Mouse (Mus musculus) myocyte (in vitro differentiated cells): ENCODE measurements around the gene Zc3h18. TPM values are rescaled to one million over a fixed set of nuclear protein-coding genes. Genes with fewer than 3 reads are reported as not detected.

Experiments
- H3K27me3 ChIP-seq: one replicate; pipeline ENCODE4 v1.6.1; 2011; ENCODE audit not compliant: control insufficient read depth, insufficient read depth, insufficient read length
- H3K36me3 ChIP-seq: one replicate; pipeline ENCODE4 v1.6.1; 2011; ENCODE audit not compliant: control insufficient read depth, insufficient read depth
- H3K4me2 ChIP-seq: one replicate; pipeline ENCODE4 v1.6.1; 2011; ENCODE audit warnings: low read depth, control low read depth
- H3K4me3 ChIP-seq: one replicate; pipeline ENCODE4 v1.5.1; 2011; ENCODE audit warnings: mild to moderate bottlenecking, control low read depth, moderate library complexity
- H3K79me2 ChIP-seq: one replicate; pipeline ENCODE4 v1.6.1; 2011; ENCODE audit not compliant: control insufficient read depth, insufficient read depth
- H3ac ChIP-seq: one replicate; pipeline ENCODE4 v1.6.1; 2011; ENCODE audit not compliant: control insufficient read depth, insufficient read length
- CEBPB ChIP-seq: IDR thresholded peaks from 2 replicates; pipeline ENCODE4 v1.6.1; 2011; ENCODE audit warnings: mild to moderate bottlenecking, moderate library complexity; ENCODE audit not compliant: poor library complexity, insufficient read depth, severe bottlenecking
- E2F4 ChIP-seq: IDR thresholded peaks from one replicate; pipeline ENCODE4 v1.6.1; 2011; ENCODE audit warnings: mild to moderate bottlenecking, control low read depth, moderate library complexity; ENCODE audit not compliant: insufficient read depth
- MAX ChIP-seq: IDR thresholded peaks from one replicate; pipeline ENCODE4 v1.6.1; 2011; ENCODE audit warnings: low read depth, mild to moderate bottlenecking, control low read depth
- MYOD1 ChIP-seq, 3 experiments: IDR thresholded peaks; one replicate each; pipeline ENCODE4 v1.6.1; 2011; ENCODE audit warnings: control low read depth in 2 of 3, low read depth in 2 of 3, mild to moderate bottlenecking in 2 of 3, moderate library complexity in 1 of 3; ENCODE audit not compliant: insufficient read length in 2 of 3, control insufficient read depth in 1 of 3
- MYOG ChIP-seq, 3 experiments: IDR thresholded peaks; one replicate each; pipeline ENCODE4 v1.6.1; 2011; ENCODE audit warnings: control low read depth in 2 of 3, low read depth in 2 of 3, mild to moderate bottlenecking in 2 of 3; ENCODE audit not compliant: insufficient read length in 2 of 3, control insufficient read depth in 1 of 3, insufficient read depth in 1 of 3
- POLR2A ChIP-seq: IDR thresholded peaks from one replicate; pipeline ENCODE4 v1.6.1; 2011; ENCODE audit warnings: low read depth, mild to moderate bottlenecking, control low read depth, moderate library complexity; ENCODE audit not compliant: insufficient read length
- POLR2AphosphoS2 ChIP-seq: IDR thresholded peaks from one replicate; pipeline ENCODE4 v1.6.1; 2011; ENCODE audit warnings: low read depth, control low read depth; ENCODE audit not compliant: insufficient read length
- REST ChIP-seq: IDR thresholded peaks from one replicate; pipeline ENCODE4 v1.6.1; 2011; ENCODE audit warnings: mild to moderate bottlenecking, control low read depth, moderate library complexity; ENCODE audit not compliant: insufficient read depth, insufficient read length
- SRF ChIP-seq: IDR thresholded peaks from one replicate; pipeline ENCODE4 v1.6.1; 2011; ENCODE audit warnings: low read depth; ENCODE audit not compliant: control insufficient read depth, insufficient read length
- TCF12 ChIP-seq: IDR thresholded peaks from one replicate; pipeline ENCODE4 v1.6.1; 2011; ENCODE audit warnings: mild to moderate bottlenecking, control low read depth; ENCODE audit not compliant: poor library complexity, insufficient read depth, severe bottlenecking
- TCF3 ChIP-seq: IDR thresholded peaks from one replicate; pipeline ENCODE4 v1.6.1; 2011; ENCODE audit warnings: low read depth, control low read depth; ENCODE audit not compliant: insufficient read length
- USF1 ChIP-seq: IDR thresholded peaks from one replicate; pipeline ENCODE4 v1.6.1; 2011; ENCODE audit warnings: low read depth, mild to moderate bottlenecking, control low read depth, moderate library complexity
- polyA plus RNA-seq: library from polyadenylated mRNA; unstranded; fragments of >200 nt; fragmentation: generic; extraction: Trizol; gene quantifications from one replicate; pipeline ENCODE4 v1.2.1, GENCODE M21; 2012; ENCODE audit warnings: missing spikeins

The Zc3h18 gene
- polyA plus RNA-seq, 1 experiment: 28.8 TPM

DNA sequence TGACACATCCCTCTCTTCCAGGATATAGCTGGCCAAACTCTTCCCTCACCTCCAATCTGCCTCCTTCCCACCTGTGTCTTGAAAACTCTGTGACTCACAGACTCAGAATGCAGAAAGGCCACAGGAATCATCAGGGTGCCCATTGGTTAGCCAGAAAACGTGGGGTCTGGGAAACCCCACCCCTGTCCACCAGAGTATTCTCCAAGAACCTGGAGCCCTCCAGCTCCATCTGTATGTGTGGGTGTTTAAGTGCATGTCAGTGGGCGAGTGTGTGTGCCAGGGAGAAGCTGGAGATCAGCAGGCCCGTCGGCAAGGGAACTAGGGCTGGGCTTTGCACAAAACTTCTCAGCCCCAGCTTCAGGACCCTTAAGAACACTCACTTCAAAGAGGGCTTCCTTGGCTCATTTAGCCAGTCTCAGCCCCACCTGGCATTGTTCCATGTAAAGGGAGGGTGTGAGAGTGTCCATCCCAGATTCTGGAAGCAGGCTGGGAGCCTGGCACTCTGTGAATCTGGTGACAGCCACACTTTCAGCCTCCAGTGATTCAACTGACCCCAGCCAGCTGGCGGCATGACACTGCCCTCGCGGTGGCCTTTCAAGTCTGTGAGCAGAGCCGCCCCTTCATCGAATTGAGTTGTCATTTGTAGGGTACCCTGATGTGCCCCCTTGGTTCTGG is 43.6 kb downstream of the Zc3h18 start:
- no peak overlapping the region for H3ac ChIP-seq
- H3K79me2 ChIP-seq: no peaks in the 10 kb centered on the region
- TF ChIP-seq USF1: no peak
- TF ChIP-seq TCF3: no peak
- no peak for TF ChIP-seq TCF12
- TF ChIP-seq MAX: no peak
- no peak for TF ChIP-seq POLR2AphosphoS2
- TF ChIP-seq SRF: no peak
- TF ChIP-seq MYOG (IDR thresholded peaks at IDR 0.05; ENCODE audit: control insufficient read depth in 1 of 3, insufficient read depth in 1 of 3, insufficient read length in 2 of 3, low read depth in 2 of 3): no peak
- H3K4me2 ChIP-seq: no peak overlapping the region
- no peaks in the 10 kb centered on the region for H3K27me3 ChIP-seq
- no peak overlapping the region for H3K4me3 ChIP-seq
- H3K36me3 ChIP-seq: no peaks in the 10 kb centered on the region

DNA sequence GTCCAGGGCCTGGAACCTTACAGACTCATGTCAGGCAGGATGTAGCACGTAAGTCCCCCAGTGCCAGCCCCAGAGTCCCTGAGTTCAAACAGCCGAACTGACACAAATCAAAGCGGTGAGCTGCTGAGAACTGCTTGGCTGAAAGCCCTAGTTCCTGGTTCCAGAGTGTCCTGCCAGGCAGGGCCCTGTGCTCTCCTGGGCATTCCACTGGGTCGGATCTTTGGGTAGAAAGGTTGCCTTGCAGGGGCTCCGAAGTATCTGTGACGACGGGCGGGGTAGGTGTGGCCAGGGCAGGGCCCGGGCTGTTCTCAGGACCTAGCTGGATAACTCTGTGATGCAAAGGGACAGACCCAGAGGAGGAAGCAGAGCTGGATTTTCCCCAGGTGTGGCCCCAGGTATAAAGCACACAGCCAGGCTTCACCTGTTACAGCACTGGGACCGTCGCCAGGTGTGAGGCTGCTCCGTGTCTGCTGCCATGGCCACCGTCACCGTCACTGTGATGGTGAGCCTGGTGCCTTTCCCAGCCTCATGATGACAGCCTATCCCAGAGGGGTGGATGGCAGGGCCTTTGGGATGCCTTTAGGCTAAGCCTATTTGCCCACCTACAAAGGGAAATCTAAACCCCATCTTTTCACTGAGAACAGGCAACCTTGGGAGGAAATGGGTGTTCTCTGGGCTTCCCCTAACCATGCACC is 45.1 kb downstream of the Zc3h18 start, which contains the start of gene Il17c:
Il17c (plus strand) TSS at position 645 of the 695 bp plus-strand sequence.
- TF ChIP-seq TCF12 (no peak), MAX (no peak)
- H3K4me2 ChIP-seq: no peak within 1 kb of the TSS

GRCm38 (mm10) chr8:122423217-122423616 is 46.8 kb downstream of the Zc3h18 start:
- Histone ChIP-seq H3K27me3 (no peaks in the 10 kb centered on the region), H3K4me2 (no peak overlapping the region), H3ac (no peak overlapping the region), H3K36me3 (no peaks in the 10 kb centered on the region), H3K79me2 (no peaks in the 10 kb centered on the region), H3K4me3 (no peak overlapping the region)
- TF ChIP-seq POLR2AphosphoS2 (no peak), TCF12 (no peak), MYOD1 (IDR thresholded peaks at IDR 0.05; ENCODE audit: control insufficient read depth in 1 of 3, insufficient read length in 2 of 3, low read depth in 2 of 3) (peak in 2 of 3 experiments; percentile 41 to 77), MYOG (IDR thresholded peaks at IDR 0.05; ENCODE audit: control insufficient read depth in 1 of 3, insufficient read depth in 1 of 3, insufficient read length in 2 of 3, low read depth in 2 of 3) (peak in 2 of 3 experiments; percentile 60 to 76)

More for the DNA sequence above, 45.1 kb downstream of the Zc3h18 start, which contains the start of gene Il17c:
- Histone ChIP-seq H3K4me3 (no peak within 1 kb of the TSS), H3K36me3 (no peaks in the 10 kb centered on the region), H3ac (no peak within 1 kb of the TSS), H3K79me2 (no peaks in the 10 kb centered on the region), H3K27me3 (no peaks in the 10 kb centered on the region)

DNA sequence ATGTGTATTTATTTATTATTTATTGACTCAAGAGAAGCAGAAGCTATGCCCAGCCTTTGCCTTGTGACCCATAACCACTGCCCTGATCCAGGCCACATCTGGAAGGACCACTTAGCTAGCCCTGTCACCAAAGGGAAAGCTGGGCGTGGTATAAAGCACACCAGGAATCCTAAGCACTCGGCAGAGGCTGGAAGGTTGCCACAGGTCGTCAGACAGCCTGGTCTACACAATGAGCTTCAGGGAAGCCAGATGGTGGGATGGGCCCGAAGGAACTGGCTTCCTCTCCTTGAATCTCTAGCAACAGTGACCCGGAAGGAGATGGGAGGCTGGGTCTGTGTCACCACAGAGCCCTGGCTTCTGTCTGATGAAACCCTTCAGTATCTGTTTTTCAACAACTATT is 47.2 kb downstream of the Zc3h18 start:
- H3ac ChIP-seq: no peak overlapping the region
- no peaks in the 10 kb centered on the region for H3K79me2 ChIP-seq
- no peak overlapping the region for H3K4me3 ChIP-seq
- no peak overlapping the region for H3K4me2 ChIP-seq
- H3K27me3 ChIP-seq: no peaks in the 10 kb centered on the region
- TF ChIP-seq POLR2AphosphoS2 (no peak), MAX (no peak), CEBPB (no peak), REST (no peak), SRF (no peak), POLR2A (no peak), MYOD1 (IDR thresholded peaks at IDR 0.05; ENCODE audit: control insufficient read depth in 1 of 3, insufficient read length in 2 of 3, low read depth in 2 of 3) (no peak), E2F4 (no peak), USF1 (no peak), TCF12 (no peak)
- no peaks in the 10 kb centered on the region for H3K36me3 ChIP-seq

GRCm38 (mm10) chr8:122426145-122426544 is 49.7 kb downstream of the Zc3h18 start:
- H3K79me2 ChIP-seq: no peaks in the 10 kb centered on the region
- no peak overlapping the region for H3K4me3 ChIP-seq
- no peaks in the 10 kb centered on the region for H3K36me3 ChIP-seq
- H3ac ChIP-seq: no peak overlapping the region
- no peaks in the 10 kb centered on the region for H3K27me3 ChIP-seq
- no peak overlapping the region for H3K4me2 ChIP-seq
- TF ChIP-seq POLR2A: no peak
- no peak for TF ChIP-seq MAX
- TF ChIP-seq TCF3: no peak
- TF ChIP-seq USF1: no peak
- no peak for TF ChIP-seq CEBPB
- no peak for TF ChIP-seq E2F4
- no peak for TF ChIP-seq REST
- no peak for TF ChIP-seq SRF
- no peak for TF ChIP-seq MYOD1 (IDR thresholded peaks at IDR 0.05; ENCODE audit: control insufficient read depth in 1 of 3, insufficient read length in 2 of 3, low read depth in 2 of 3)
- no peak for TF ChIP-seq POLR2AphosphoS2
